Mouse (Mus musculus) liver, postnatal 0 days (tissue): ENCODE measurements around the gene Cdc42bpa.

ENCODE experiments used
- CTCF ChIP-seq: sonication (generic); IDR thresholded peaks from 2 replicates; pipeline ENCODE4 v1.5.1; 2016; ENCODE audit warnings: antibody characterized with exemption, low read depth
- EP300 ChIP-seq: IDR thresholded peaks from 2 replicates; pipeline ENCODE4 v1.6.1; 2016; ENCODE audit warnings: antibody characterized with exemption, low read depth, mild to moderate bottlenecking

DNA sequence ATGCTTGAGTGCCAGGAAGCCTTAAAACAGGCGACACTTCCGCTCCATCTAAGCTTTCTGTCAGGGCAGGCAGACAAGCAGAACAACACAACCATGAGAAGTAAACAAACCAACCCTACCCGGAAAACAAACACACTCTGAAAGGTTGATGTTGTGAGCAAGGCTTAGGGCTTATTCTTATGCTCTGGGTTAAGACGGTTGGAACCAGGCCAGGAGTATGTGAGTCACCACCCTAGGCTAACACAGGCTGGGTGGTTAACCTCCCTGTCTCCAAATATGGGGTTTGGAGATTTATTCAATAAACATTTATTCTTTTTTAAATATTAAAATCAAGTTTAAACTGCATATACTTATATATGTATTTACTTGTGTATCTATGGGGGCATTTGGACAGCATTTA lies 46.8 kb upstream of the Cdc42bpa start:
- TF ChIP-seq CTCF (no peak), EP300 (no peak)
